Mouse (Mus musculus): ENCODE data around the gene Bcl2l2. TPM values are rescaled to one million over a fixed set of nuclear protein-coding genes. Genes with fewer than 3 reads are reported as not detected.

Bcl2l2 gene
- total RNA-seq, 2 experiments from 2014 or later: 132 to 137 TPM

DNA sequence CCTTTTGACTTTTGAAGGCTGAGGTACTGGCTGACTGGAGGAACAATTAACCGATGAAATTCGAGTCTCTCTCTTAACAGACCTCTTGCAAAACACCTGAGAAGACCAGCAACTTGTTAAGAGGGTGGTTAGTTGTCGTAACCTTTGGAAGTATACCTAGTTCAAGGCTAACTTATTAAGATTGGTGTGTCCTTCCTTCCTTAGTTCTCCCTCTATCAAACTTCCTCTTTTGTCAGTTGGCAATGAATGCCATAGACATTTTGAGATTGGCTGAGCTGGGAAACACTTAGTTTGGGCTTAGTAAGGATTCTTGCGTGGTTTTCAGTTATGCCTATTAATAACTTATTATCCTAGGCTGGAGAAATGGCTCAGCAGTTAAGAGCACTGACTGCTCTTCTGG is 15.2 kb upstream of the Bcl2l2 start:
- intact Hi-C loops (cut with DNase I): no loop called here
- H3K27ac ChIP-seq: no peak overlapping the region
- H3K4me3 ChIP-seq: no peak overlapping the region
- no peak for TF ChIP-seq CTCF (IDR thresholded peaks at IDR 0.05)
- DNase-seq (ENCODE audit: extremely low spot score in 1 of 2, low spot score in 2 of 2): no peak

DNA sequence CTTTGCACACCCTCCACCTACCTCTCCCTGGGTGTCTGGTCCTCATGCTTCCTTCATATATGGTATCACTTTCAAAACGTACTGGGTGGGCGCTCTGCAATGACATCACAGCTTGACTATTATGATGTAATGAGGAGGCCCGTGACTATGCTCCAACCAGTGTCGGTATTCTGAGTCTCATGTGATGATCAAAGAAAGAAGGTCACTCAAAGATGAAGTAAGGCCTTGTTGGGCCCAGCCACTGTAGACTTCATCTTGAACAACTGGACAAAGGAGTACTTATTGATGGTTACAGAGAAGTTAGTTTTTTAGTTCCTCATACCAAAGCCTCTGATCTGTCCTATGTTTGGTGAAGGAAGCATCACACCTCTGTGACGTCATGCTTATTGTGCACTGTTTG is 12.3 kb upstream of the Bcl2l2 start, which contains the start of gene Homez:
Gene Homez, minus strand, starts transcription at position 101 of the 400 bp plus-strand sequence.
- H3K4me3 ChIP-seq: no peak within 1 kb of the TSS
- DNase-seq (ENCODE audit: extremely low spot score in 1 of 2, low spot score in 2 of 2): no peak
- intact Hi-C loops (cut with DNase I): no loop called here
- no peak within 1 kb of the TSS for H3K27ac ChIP-seq
- TF ChIP-seq CTCF (IDR thresholded peaks at IDR 0.05): no peak

DNA sequence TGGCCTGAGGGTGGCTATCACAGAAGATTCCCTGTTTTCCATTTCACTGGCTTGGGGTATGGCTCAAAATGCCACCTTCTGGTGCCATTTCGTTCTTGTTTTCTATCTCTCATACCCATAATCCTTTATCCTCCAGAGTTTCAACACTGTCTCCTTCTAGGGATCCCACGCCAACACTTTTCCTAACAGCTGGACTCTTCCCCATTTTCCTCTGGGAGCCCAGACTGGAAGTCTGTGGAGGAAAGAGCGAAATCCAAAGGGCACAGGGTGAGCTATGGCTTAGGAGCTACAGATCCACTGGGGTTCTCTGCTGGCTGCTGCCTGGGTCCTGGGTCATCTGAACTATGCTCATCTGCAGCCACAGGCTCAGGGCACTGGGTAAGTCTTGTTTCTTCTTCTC is 9.0 kb upstream of the Bcl2l2 start:
- no peak for TF ChIP-seq CTCF (IDR thresholded peaks at IDR 0.05)
- Histone ChIP-seq H3K27ac (no peak overlapping the region), H3K4me3 (no peak overlapping the region)
- intact Hi-C loops (cut with DNase I): no loop called here
- no peak for DNase-seq (ENCODE audit: extremely low spot score in 1 of 2, low spot score in 2 of 2)

DNA sequence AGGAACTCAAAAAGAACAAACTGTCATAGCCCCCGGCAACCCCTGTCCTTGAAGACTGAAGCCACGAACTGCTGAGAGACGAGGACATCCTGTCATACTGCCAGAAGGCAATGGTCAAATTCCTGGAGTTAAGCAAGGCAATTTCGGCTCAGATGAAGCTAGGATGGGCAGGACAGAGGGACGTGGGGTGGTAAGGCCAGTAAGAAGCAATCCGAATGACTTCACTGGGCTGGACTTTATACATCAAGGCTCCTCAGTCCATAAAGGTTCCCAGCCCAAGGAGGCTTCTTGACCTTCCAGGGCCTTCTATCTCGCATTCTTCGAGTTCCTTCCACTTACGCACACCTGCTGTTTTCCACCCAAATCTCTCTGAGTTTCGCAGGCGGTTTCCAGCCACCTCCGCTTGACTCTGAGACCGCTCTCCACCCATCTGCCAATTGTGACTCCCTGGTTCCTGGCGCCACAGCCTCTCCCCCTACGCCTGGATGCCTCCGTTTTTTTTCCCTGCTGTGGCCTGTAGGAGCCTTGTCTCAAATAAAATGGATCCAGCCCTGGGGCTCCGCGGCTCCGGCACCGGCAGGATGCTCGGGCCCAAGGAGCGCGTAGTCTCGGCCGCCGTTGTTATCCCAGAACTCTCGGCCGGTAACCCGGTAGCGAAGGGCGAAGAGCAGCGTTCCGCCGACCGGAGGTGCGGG is 7.2 kb upstream of the Bcl2l2 start:
- H3K27ac ChIP-seq: peak overlapping the region; percentile 97
- no peak for DNase-seq (ENCODE audit: extremely low spot score in 1 of 2, low spot score in 2 of 2)
- TF ChIP-seq CTCF (IDR thresholded peaks at IDR 0.05): no peak
- intact Hi-C loops (cut with DNase I): no loop called here
- H3K4me3 ChIP-seq: peak overlapping the region; percentile 96

DNA sequence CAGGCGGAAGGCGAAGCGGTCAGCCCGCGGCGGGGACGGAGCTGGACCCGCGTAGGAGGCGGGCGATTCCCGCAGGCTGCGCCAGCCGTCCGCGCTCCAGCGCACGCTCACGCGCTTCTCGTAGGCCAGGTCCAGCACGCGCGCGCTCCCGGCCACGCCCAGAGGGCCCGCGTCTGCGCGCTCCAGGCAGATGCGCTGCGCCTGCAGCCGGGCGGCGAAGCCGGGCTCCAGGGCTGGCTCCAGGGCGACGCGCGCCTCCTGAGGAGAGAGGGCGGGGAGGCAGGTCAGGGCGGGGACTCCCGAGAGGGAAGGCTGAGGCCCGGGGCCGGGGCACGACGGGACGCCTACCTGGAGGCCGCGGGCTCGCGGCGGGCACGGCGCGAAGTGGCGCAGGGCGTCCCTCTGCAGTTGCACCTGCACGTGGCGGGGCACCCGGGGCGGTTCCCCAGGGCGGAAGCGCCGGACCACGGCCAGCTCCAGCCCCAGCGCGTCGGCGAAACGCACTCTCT is 6.6 kb upstream of the Bcl2l2 start:
- Histone ChIP-seq H3K27ac (peak overlapping the region; percentile 97), H3K4me3 (peak overlapping the region; percentile 96)
- no peak for TF ChIP-seq CTCF (IDR thresholded peaks at IDR 0.05)
- intact Hi-C loops (cut with DNase I): no loop called here
- DNase-seq (ENCODE audit: extremely low spot score in 1 of 2, low spot score in 2 of 2): peak; percentile 91 to 92

DNA sequence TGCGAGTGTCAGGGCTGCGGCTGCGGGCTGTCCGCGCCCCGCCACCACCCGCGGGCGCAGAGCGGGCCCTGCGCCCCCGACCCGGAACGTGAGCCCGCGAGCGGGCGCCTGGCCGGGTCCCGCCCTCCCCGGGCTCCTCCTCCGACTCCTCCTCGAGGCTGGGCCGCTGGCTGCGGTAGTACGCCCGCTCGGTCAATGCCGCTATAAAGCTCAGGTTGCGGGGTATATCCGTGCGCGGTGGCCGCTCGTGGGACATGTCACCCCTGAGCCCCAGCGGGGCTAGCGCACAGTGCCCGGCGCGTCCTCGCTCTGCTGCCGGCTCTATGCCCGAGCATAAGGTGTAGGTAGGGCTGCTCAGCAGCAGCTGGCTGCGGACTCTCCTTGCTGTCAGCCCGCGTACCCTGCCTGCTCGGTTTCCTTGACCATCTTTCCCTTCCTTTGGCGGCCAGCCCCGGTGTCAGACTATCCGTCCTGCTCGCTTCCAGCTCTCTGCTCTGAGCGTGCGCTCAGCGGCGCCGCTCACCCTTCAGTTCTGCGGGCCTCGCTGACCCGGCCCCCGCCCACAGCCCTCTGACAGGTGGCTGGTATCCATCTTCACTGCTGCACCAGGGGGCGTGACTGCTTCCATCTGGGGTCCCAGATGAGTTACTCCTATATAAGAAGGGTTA is 6.0 kb upstream of the Bcl2l2 start, which contains the start of gene Ppp1r3e:
Gene Ppp1r3e, minus strand, starts transcription at position 503 of the 668 bp plus-strand sequence.
- intact Hi-C loops (cut with DNase I): no loop called here
- TF ChIP-seq CTCF (IDR thresholded peaks at IDR 0.05): no peak; the same call in 1 of the 2 replicates
- peak; percentile 66 to 70 for DNase-seq (ENCODE audit: extremely low spot score in 1 of 2, low spot score in 2 of 2)
- Histone ChIP-seq H3K4me3 (peak within 1 kb of the TSS; percentile 96), H3K27ac (peak within 1 kb of the TSS; percentile 97)

DNA sequence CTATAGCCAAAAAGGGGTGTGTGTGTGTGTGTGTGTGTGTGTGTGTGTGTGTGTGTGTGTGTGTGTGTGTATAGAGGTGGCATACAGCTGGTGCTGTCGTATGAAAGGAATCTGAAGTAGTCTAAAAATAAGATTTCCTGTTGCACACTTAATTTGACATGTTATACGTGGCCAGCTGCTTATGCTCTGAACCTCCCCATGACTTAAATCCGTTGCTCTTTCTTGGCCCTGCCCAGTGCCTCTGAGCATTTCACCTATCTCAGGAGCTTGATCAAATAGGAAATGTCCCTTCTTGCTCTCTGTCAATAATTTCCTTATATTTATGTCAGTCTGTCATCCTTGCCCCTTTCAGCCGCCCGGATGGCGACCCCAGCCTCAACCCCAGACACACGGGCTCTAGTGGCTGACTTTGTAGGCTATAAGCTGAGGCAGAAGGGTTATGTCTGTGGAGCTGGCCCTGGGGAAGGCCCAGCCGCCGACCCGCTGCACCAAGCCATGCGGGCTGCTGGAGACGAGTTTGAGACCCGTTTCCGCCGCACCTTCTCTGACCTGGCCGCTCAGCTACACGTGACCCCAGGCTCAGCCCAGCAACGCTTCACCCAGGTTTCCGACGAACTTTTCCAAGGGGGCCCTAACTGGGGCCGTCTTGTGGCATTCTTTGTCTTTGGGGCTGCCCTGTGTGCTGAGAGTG is 990 bp downstream of the Bcl2l2 start:
- Histone ChIP-seq H3K27ac (peak overlapping the region; percentile 64; the same call in 1 of the 2 replicates), H3K4me3 (peak overlapping the region; percentile 86)
- no peak for DNase-seq (ENCODE audit: extremely low spot score in 1 of 2, low spot score in 2 of 2)
- intact Hi-C loops (cut with DNase I): no loop called here
- no peak for TF ChIP-seq CTCF (IDR thresholded peaks at IDR 0.05)

DNA sequence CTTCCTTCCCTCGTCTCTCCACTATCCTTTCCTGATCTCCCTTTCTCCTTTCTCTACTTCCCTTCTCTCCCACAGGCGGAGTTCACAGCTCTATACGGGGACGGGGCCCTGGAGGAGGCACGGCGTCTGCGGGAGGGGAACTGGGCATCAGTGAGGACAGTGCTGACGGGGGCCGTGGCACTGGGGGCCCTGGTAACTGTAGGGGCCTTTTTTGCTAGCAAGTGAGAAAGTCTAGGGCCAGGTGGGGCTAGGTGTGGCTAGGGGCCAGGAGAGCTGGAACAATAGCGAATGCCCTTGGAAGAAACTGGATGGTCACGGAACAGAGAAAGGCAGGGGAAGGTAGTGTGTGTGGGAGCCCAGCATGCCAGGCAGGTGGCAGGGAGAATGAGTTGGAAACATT is 2.1 kb downstream of the Bcl2l2 start:
- no peak for DNase-seq (ENCODE audit: extremely low spot score in 1 of 2, low spot score in 2 of 2)
- Histone ChIP-seq H3K27ac (no peak overlapping the region), H3K4me3 (no peak overlapping the region)
- no peak for TF ChIP-seq CTCF (IDR thresholded peaks at IDR 0.05)
- intact Hi-C loops (cut with DNase I): loop anchor here (5.0 kb wide), 1 partner anchor 368 kb away; the partner anchor contains the start of gene Prmt5

DNA sequence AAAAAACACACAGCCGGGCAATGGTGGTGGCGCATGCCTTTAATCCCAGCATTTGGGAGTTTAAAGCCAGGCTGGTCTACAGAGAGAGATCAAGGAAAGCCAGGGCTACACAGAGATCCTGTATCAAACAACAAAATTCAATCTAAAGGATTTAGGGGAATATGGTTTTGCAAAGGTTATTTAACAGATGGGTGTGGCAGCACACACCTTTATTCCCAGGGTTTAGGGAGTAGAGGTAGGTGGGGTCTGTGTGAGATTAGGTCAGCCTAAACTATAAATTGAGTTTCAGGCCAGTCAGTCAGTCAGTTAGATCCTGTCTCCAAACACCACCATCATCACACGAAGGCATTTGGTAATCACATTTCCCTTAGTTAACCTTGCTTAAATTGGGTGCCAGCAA is 9.0 kb downstream of the Bcl2l2 start, which contains the start of gene Pabpn1:
Gene Pabpn1, plus strand, starts transcription at position 301 of the 400 bp plus-strand sequence.
- no peak for DNase-seq (ENCODE audit: extremely low spot score in 1 of 2, low spot score in 2 of 2)
- peak within 1 kb of the TSS; percentile 91 for H3K27ac ChIP-seq
- intact Hi-C loops (cut with DNase I): no loop called here
- H3K4me3 ChIP-seq: peak within 1 kb of the TSS; percentile 39
- TF ChIP-seq CTCF (IDR thresholded peaks at IDR 0.05): no peak

DNA sequence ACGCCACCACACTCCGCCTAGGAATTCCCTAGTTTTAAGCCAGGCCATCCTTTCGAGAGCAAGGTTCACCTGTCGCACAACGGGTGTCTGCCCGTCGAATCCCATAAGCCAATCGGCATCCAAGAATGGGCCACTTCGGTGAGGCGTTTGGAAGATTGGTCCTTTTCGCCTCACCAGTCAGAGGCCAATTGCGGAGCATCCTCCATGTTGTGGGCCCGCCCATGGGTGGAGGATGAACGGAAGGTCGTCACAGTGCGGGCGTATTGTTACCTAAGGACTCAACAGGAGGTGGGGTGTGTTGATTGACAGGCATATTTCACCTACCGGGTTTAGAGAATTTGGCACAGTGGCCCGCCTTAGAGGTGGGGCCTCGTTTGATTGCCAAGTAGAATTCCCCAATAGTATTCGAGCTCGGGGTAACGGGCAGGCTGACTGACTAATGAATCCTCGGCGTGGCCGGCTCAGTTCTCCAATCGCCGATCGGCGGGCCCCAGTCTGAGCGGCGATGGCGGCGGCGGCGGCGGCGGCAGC is 10.5 kb downstream of the Bcl2l2 start:
- Histone ChIP-seq H3K4me3 (peak overlapping the region; percentile 96), H3K27ac (peak overlapping the region; percentile 91)
- intact Hi-C loops (cut with DNase I): loop anchor here (1.0 kb wide), 1 partner anchor 121 kb away; no protein-coding TSS in a partner anchor
- no peak for TF ChIP-seq CTCF (IDR thresholded peaks at IDR 0.05)
- peak; percentile 97 to 98 for DNase-seq (ENCODE audit: extremely low spot score in 1 of 2, low spot score in 2 of 2)
